Mouse (Mus musculus): ENCODE results near the gene Plekha1. TPM values are rescaled to one million over a fixed set of nuclear protein-coding genes. Genes with fewer than 3 reads are reported as not detected.

Gene Plekha1
- total and polyA plus RNA-seq, 3 experiments, result 0.23 to 8.3 (median 0.36) TPM

GRCm38 (mm10) chr7:130943280-130943895, 77.8 kb downstream of the Plekha1 start:
- H3K4me2 ChIP-seq (ENCODE audit: insufficient read depth, low read depth, poor library complexity, severe bottlenecking), result no peak overlapping the region
- H3K27ac ChIP-seq (ENCODE audit: insufficient read depth, low read depth), result no peak overlapping the region
- TF ChIP-seq ETS1 (conservative IDR thresholded peaks at IDR 0.05; ENCODE audit: low read depth, low read length) (no peak), ZMIZ1 (IDR thresholded peaks at IDR 0.05; ENCODE audit: low read depth, low read length) (no peak), NRF1 (IDR thresholded peaks at IDR 0.05; ENCODE audit: low read depth, low read length) (no peak), BHLHE40 (IDR thresholded peaks at IDR 0.05; ENCODE audit: low read depth, low read length) (no peak), TCF12 (IDR thresholded peaks at IDR 0.05; ENCODE audit: low read depth, low read length) (no peak), HCFC1 (IDR thresholded peaks at IDR 0.05; ENCODE audit: low read depth, low read length) (no peak), ELF1 (IDR thresholded peaks at IDR 0.05; ENCODE audit: low read depth, low read length) (no peak), POLR2AphosphoS2 (IDR thresholded peaks at IDR 0.05; ENCODE audit: low read depth, low read length) (no peak), CHD1 (IDR thresholded peaks at IDR 0.05; ENCODE audit: low read depth, low read length) (no peak), GABPA (IDR thresholded peaks at IDR 0.05; ENCODE audit: insufficient replicate concordance, low read depth, low read length) (no peak), KAT2A (IDR thresholded peaks at IDR 0.05; ENCODE audit: insufficient replicate concordance, low read length) (no peak), JUN (IDR thresholded peaks at IDR 0.05; ENCODE audit: insufficient read depth, low read depth, low read length) (no peak), IRF4 (IDR thresholded peaks at IDR 0.05; ENCODE audit: low read depth, low read length) (no peak), RAD21 (IDR thresholded peaks at IDR 0.05; ENCODE audit: low read depth, low read length) (no peak), MAZ (IDR thresholded peaks at IDR 0.05; ENCODE audit: low read depth, low read length) (no peak), SIN3A (IDR thresholded peaks at IDR 0.05; ENCODE audit: low read length) (no peak), UBTF (IDR thresholded peaks at IDR 0.05; ENCODE audit: low read depth, low read length) (no peak), MAX (IDR thresholded peaks at IDR 0.05; ENCODE audit: low read length) (no peak), JUND (conservative IDR thresholded peaks at IDR 0.05; ENCODE audit: low read depth, low read length) (no peak)
- H3K9me3 ChIP-seq (replicated peaks; ENCODE audit: low read length), result no peaks in the 10 kb centered on the region
- no peak for DNase-seq (ENCODE audit: extremely low read depth)
- H3K4me3 ChIP-seq (replicated peaks in 1 of 3; ENCODE audit: low read depth in 2 of 3, low read length in 2 of 3, poor library complexity in 1 of 3), result no peak overlapping the region
- H3K79me2 ChIP-seq (replicated peaks; ENCODE audit: control insufficient read depth, extremely low read depth, insufficient read depth, poor library complexity, severe bottlenecking), result no peaks in the 10 kb centered on the region
- in situ Hi-C loops (cut with MboI; ENCODE audit: low pct_ligation_motif_present, low pct_unique_long_range_greater_than_20kb, low sequenced_read_pairs), result no loop called here
- dilution Hi-C loops (cut with MboI; ENCODE audit: extremely low pct_ligation_motif_present, extremely low pct_unique_long_range_greater_than_20kb, low sequenced_read_pairs), result no loop called here
- peaks cover 94% of the 10 kb centered on the region for H3K27me3 ChIP-seq (replicated peaks)
- no peaks in the 10 kb centered on the region for H3K36me3 ChIP-seq (replicated peaks in 1 of 2; ENCODE audit: control insufficient read depth in 1 of 2, insufficient read depth in 1 of 2, low read length in 1 of 2)
- no peak overlapping the region for H3K9ac ChIP-seq (ENCODE audit: insufficient read depth, low read depth)
- H3K4me1 ChIP-seq (ENCODE audit: control insufficient read depth in 1 of 2, insufficient read depth in 2 of 2), result no peaks in the 10 kb centered on the region
